Mouse (Mus musculus) C2C12 (cell line): ENCODE measurements around the gene Baz1a. TPM values are rescaled to one million over a fixed set of nuclear protein-coding genes. Genes with fewer than 3 reads are reported as not detected.

ENCODE experiments used
- H3K27me3 ChIP-seq: one replicate; pipeline ENCODE4 v1.6.1; 2011; ENCODE audit not compliant: control insufficient read depth, insufficient read depth, insufficient read length
- H3K36me3 ChIP-seq: one replicate; pipeline ENCODE4 v1.6.1; 2011; ENCODE audit not compliant: control insufficient read depth, insufficient read depth
- H3K4me3 ChIP-seq: one replicate; pipeline ENCODE4 v1.5.1; 2011; ENCODE audit warnings: mild to moderate bottlenecking, control low read depth; ENCODE audit not compliant: poor library complexity, insufficient read depth, severe bottlenecking
- H3K79me2 ChIP-seq: one replicate; pipeline ENCODE4 v1.6.1; 2011; ENCODE audit not compliant: control insufficient read depth, insufficient read depth
- H3K79me3 ChIP-seq: one replicate; pipeline ENCODE4 v1.6.1; 2011; ENCODE audit warnings: low read depth, control low read depth
- H3ac ChIP-seq: one replicate; pipeline ENCODE3; 2011; ENCODE audit warnings: low read depth; ENCODE audit not compliant: control insufficient read depth, insufficient read length
- CEBPB ChIP-seq: IDR thresholded peaks from one replicate; pipeline ENCODE4 v1.6.1; 2011; ENCODE audit warnings: low read depth, mild to moderate bottlenecking, control low read depth, moderate library complexity
- CTCF ChIP-seq: IDR thresholded peaks from one replicate; pipeline ENCODE4 v1.5.1; 2011; ENCODE audit not compliant: control insufficient read depth, insufficient read depth, insufficient read length
- FOSL1 ChIP-seq: IDR thresholded peaks from one replicate; pipeline ENCODE4 v1.8.0; 2011; ENCODE audit warnings: mild to moderate bottlenecking, low read length; ENCODE audit not compliant: poor library complexity, insufficient read depth, severe bottlenecking
- MAX ChIP-seq: IDR thresholded peaks from one replicate; pipeline ENCODE4 v1.6.1; 2011; ENCODE audit warnings: mild to moderate bottlenecking, control low read depth
- MYOD1 ChIP-seq: IDR thresholded peaks from one replicate; pipeline ENCODE4 v1.6.1; 2011; ENCODE audit warnings: low read depth; ENCODE audit not compliant: control insufficient read depth, insufficient read length
- MYOG ChIP-seq: IDR thresholded peaks from one replicate; pipeline ENCODE4 v1.6.1; 2011; ENCODE audit not compliant: control insufficient read depth, insufficient read length; ENCODE audit errors: extremely low read depth
- USF1 ChIP-seq: IDR thresholded peaks from one replicate; pipeline ENCODE4 v1.6.1; 2011; ENCODE audit warnings: low read depth, mild to moderate bottlenecking, control low read depth, moderate library complexity
- polyA plus RNA-seq: library from polyadenylated mRNA; unstranded; fragments of >200 nt; fragmentation: generic; extraction: Trizol; gene quantifications from one replicate; pipeline ENCODE4 v1.2.1, GENCODE M21; 2012; ENCODE audit warnings: missing spikeins

The Baz1a gene
- polyA plus RNA-seq, 1 experiment = 11.3 TPM

- Histone ChIP-seq H3K79me2 (no peaks in the 10 kb centered on the region), H3K36me3 (peaks cover 17% of the 10 kb centered on the region), H3K27me3 (no peaks in the 10 kb centered on the region), H3ac (no peak overlapping the region), H3K79me3 (no peaks in the 10 kb centered on the region), H3K4me3 (no peak overlapping the region)
- TF ChIP-seq MAX (no peak), MYOD1 (no peak), CEBPB (no peak), MYOG (no peak), CTCF (no peak), FOSL1 (no peak), USF1 (no peak)
Measured at GRCm38 (mm10) chr12:55058865-55059615, 44.9 kb upstream of the Baz1a start.

- no peak for TF ChIP-seq MYOG
- TF ChIP-seq MAX = no peak
- no peak for TF ChIP-seq USF1
- TF ChIP-seq CTCF = no peak
- TF ChIP-seq CEBPB = no peak
- TF ChIP-seq MYOD1 = no peak
- TF ChIP-seq FOSL1 = no peak
- Histone ChIP-seq H3ac (no peak overlapping the region), H3K79me2 (no peaks in the 10 kb centered on the region), H3K36me3 (peaks cover 17% of the 10 kb centered on the region), H3K79me3 (no peaks in the 10 kb centered on the region), H3K27me3 (no peaks in the 10 kb centered on the region), H3K4me3 (no peak overlapping the region)
Measured at GRCm38 (mm10) chr12:55056703-55057102, 42.6 kb upstream of the Baz1a start.

GRCm38 (mm10) chr12:55054551-55055241 is 40.5 kb upstream of the Baz1a start:
- Histone ChIP-seq H3K4me3 (no peak overlapping the region), H3K27me3 (no peaks in the 10 kb centered on the region), H3K79me3 (no peaks in the 10 kb centered on the region), H3K79me2 (no peaks in the 10 kb centered on the region), H3ac (no peak overlapping the region), H3K36me3 (peaks cover 12% of the 10 kb centered on the region)
- TF ChIP-seq MAX = no peak
- no peak for TF ChIP-seq MYOD1
- TF ChIP-seq USF1 = no peak
- TF ChIP-seq FOSL1 = no peak

- TF ChIP-seq CEBPB (no peak), FOSL1 (no peak), MYOD1 (no peak), USF1 (no peak), MYOG (no peak), MAX (no peak), CTCF (no peak)
- Histone ChIP-seq H3K79me3 (no peaks in the 10 kb centered on the region), H3K4me3 (no peak overlapping the region), H3K79me2 (no peaks in the 10 kb centered on the region), H3ac (no peak overlapping the region), H3K27me3 (no peaks in the 10 kb centered on the region), H3K36me3 (peaks cover under 1% of the 10 kb centered on the region)
Measured at GRCm38 (mm10) chr12:55053267-55053666, 39.1 kb upstream of the Baz1a start.

GRCm38 (mm10) chr12:55051210-55052173 is 37.3 kb upstream of the Baz1a start:
- H3K79me2 ChIP-seq = no peaks in the 10 kb centered on the region
- no peak overlapping the region for H3ac ChIP-seq
- H3K4me3 ChIP-seq = no peak overlapping the region
- H3K27me3 ChIP-seq = no peaks in the 10 kb centered on the region
- no peak for TF ChIP-seq CTCF
- no peak for TF ChIP-seq MYOG
- no peak for TF ChIP-seq MYOD1
- no peaks in the 10 kb centered on the region for H3K36me3 ChIP-seq
- H3K79me3 ChIP-seq = no peaks in the 10 kb centered on the region
